Mouse (Mus musculus): ENCODE results near the gene Fam228b. TPM values are rescaled to one million over a fixed set of nuclear protein-coding genes. Genes with fewer than 3 reads are reported as not detected.

Gene Fam228b
- polyA plus RNA-seq, 1 experiment from 2014 or later: 7.7 TPM

GRCm38 (mm10) chr12:4738031-4738576, 31.0 kb downstream of the Fam228b start, which contains the start of gene Fam228a:
Fam228a (minus strand) TSS chr12:4738430.
- Histone ChIP-seq H3K4me2 (no peak within 1 kb of the TSS), H3K27ac (replicated peaks) (no peak within 1 kb of the TSS), H3K4me3 (replicated peaks) (no peak within 1 kb of the TSS), H3K27me3 (replicated peaks) (no peaks in the 10 kb centered on the region), H3K9ac (replicated peaks) (no peak within 1 kb of the TSS), H3K36me3 (no peaks in the 10 kb centered on the region), H3K9me3 (replicated peaks) (no peaks in the 10 kb centered on the region), H3K4me1 (no peaks in the 10 kb centered on the region)
- 85% methylated on average over 18 of the region's 18 CpGs for WGBS
- no peak for ATAC-seq (ENCODE audit: low FRiP score)

GRCm38 (mm10) chr12:4732332-4732731, 36.7 kb downstream of the Fam228b start:
- WGBS: 73% methylated on average over 4 of the region's 4 CpGs
- Histone ChIP-seq H3K4me2 (no peak overlapping the region), H3K4me1 (no peaks in the 10 kb centered on the region), H3K9ac (replicated peaks) (no peak overlapping the region), H3K36me3 (no peaks in the 10 kb centered on the region), H3K27ac (replicated peaks) (no peak overlapping the region), H3K4me3 (replicated peaks) (no peak overlapping the region), H3K27me3 (replicated peaks) (no peaks in the 10 kb centered on the region), H3K9me3 (replicated peaks) (no peaks in the 10 kb centered on the region)
- no peak for ATAC-seq (ENCODE audit: low FRiP score)

GRCm38 (mm10) chr12:4731629-4732028, 37.4 kb downstream of the Fam228b start:
- ATAC-seq (ENCODE audit: low FRiP score): no peak
- no peaks in the 10 kb centered on the region for H3K36me3 ChIP-seq

GRCm38 (mm10) chr12:4729165-4729564, 39.9 kb downstream of the Fam228b start:
- Histone ChIP-seq H3K27ac (replicated peaks) (no peak overlapping the region), H3K9ac (replicated peaks) (no peak overlapping the region), H3K4me2 (no peak overlapping the region), H3K9me3 (replicated peaks) (no peaks in the 10 kb centered on the region), H3K36me3 (no peaks in the 10 kb centered on the region), H3K4me1 (no peaks in the 10 kb centered on the region), H3K27me3 (replicated peaks) (no peaks in the 10 kb centered on the region), H3K4me3 (replicated peaks) (no peak overlapping the region)
- WGBS: 92% methylated on average over 3 of the region's 3 CpGs
- ATAC-seq (ENCODE audit: low FRiP score): no peak

More at GRCm38 (mm10) chr12:4731629-4732028, 37.4 kb downstream of the Fam228b start:
- Histone ChIP-seq H3K9ac (replicated peaks) (no peak overlapping the region), H3K27me3 (replicated peaks) (no peaks in the 10 kb centered on the region), H3K4me3 (replicated peaks) (no peak overlapping the region), H3K4me2 (no peak overlapping the region), H3K4me1 (no peaks in the 10 kb centered on the region), H3K27ac (replicated peaks) (no peak overlapping the region), H3K9me3 (replicated peaks) (no peaks in the 10 kb centered on the region)
- WGBS: 61% methylated on average over 4 of the region's 4 CpGs

GRCm38 (mm10) chr12:4719762-4720754, 49.0 kb downstream of the Fam228b start:
- H3K9ac ChIP-seq (replicated peaks): no peak overlapping the region
- no peaks in the 10 kb centered on the region for H3K4me1 ChIP-seq
- no peaks in the 10 kb centered on the region for H3K27me3 ChIP-seq (replicated peaks)
- no peaks in the 10 kb centered on the region for H3K9me3 ChIP-seq (replicated peaks)
- 80% methylated on average over 17 of the region's 17 CpGs for WGBS
- H3K27ac ChIP-seq (replicated peaks): no peak overlapping the region
- H3K4me3 ChIP-seq (replicated peaks): no peak overlapping the region
- no peaks in the 10 kb centered on the region for H3K36me3 ChIP-seq
- no peak for ATAC-seq (ENCODE audit: low FRiP score)
- no peak overlapping the region for H3K4me2 ChIP-seq

GRCm38 (mm10) chr12:4719066-4719761, 49.9 kb downstream of the Fam228b start:
- Histone ChIP-seq H3K27me3 (replicated peaks) (no peaks in the 10 kb centered on the region), H3K4me3 (replicated peaks) (no peak overlapping the region), H3K9me3 (replicated peaks) (no peaks in the 10 kb centered on the region), H3K9ac (replicated peaks) (no peak overlapping the region), H3K36me3 (no peaks in the 10 kb centered on the region), H3K27ac (replicated peaks) (no peak overlapping the region), H3K4me2 (no peak overlapping the region), H3K4me1 (no peaks in the 10 kb centered on the region)
- ATAC-seq (ENCODE audit: low FRiP score): no peak
- 86% methylated on average over 13 of the region's 13 CpGs for WGBS

GRCm38 (mm10) chr12:4717417-4717816, 51.6 kb downstream of the Fam228b start:
- ATAC-seq (ENCODE audit: low FRiP score): 0 out of 2 replicates have a peak, but pooled peaks have one; percentile 59
- H3K9ac ChIP-seq (replicated peaks): no peak overlapping the region
- no peaks in the 10 kb centered on the region for H3K9me3 ChIP-seq (replicated peaks)
- no peak overlapping the region for H3K4me3 ChIP-seq (replicated peaks)
- H3K4me2 ChIP-seq: no peak overlapping the region
- no peaks in the 10 kb centered on the region for H3K4me1 ChIP-seq
- 9% methylated on average over 7 of the region's 7 CpGs for WGBS
- peaks cover 11% of the 10 kb centered on the region for H3K36me3 ChIP-seq
- no peak overlapping the region for H3K27ac ChIP-seq (replicated peaks)
- no peaks in the 10 kb centered on the region for H3K27me3 ChIP-seq (replicated peaks)

GRCm38 (mm10) chr12:4715606-4716005, 53.5 kb downstream of the Fam228b start:
- 86% methylated on average over 10 of the region's 10 CpGs for WGBS
- no peak for ATAC-seq (ENCODE audit: low FRiP score)
- H3K27me3 ChIP-seq (replicated peaks): no peaks in the 10 kb centered on the region
- peaks cover 19% of the 10 kb centered on the region for H3K36me3 ChIP-seq
- no peak overlapping the region for H3K4me3 ChIP-seq (replicated peaks)
- H3K9ac ChIP-seq (replicated peaks): no peak overlapping the region
- no peaks in the 10 kb centered on the region for H3K9me3 ChIP-seq (replicated peaks)
- no peak overlapping the region for H3K27ac ChIP-seq (replicated peaks)
- H3K4me1 ChIP-seq: no peaks in the 10 kb centered on the region
- no peak overlapping the region for H3K4me2 ChIP-seq

GRCm38 (mm10) chr12:4713361-4713760, 55.7 kb downstream of the Fam228b start:
- Histone ChIP-seq H3K9ac (replicated peaks) (no peak overlapping the region), H3K9me3 (replicated peaks) (no peaks in the 10 kb centered on the region), H3K27ac (replicated peaks) (no peak overlapping the region), H3K4me3 (replicated peaks) (no peak overlapping the region), H3K36me3 (peaks cover 27% of the 10 kb centered on the region), H3K27me3 (replicated peaks) (no peaks in the 10 kb centered on the region), H3K4me2 (no peak overlapping the region), H3K4me1 (no peaks in the 10 kb centered on the region)
- 62% methylated on average over 4 of the region's 4 CpGs for WGBS
- ATAC-seq (ENCODE audit: low FRiP score): no peak

GRCm38 (mm10) chr12:4709926-4710325, 59.1 kb downstream of the Fam228b start:
- peaks cover 38% of the 10 kb centered on the region for H3K36me3 ChIP-seq
- WGBS: 95% methylated on average over 7 of the region's 7 CpGs

GRCm38 (mm10) chr12:4708881-4709604, 60.0 kb downstream of the Fam228b start:
- no peak for ATAC-seq (ENCODE audit: low FRiP score)
- no peak overlapping the region for H3K9ac ChIP-seq (replicated peaks)
- no peak overlapping the region for H3K4me3 ChIP-seq (replicated peaks)
- no peak overlapping the region for H3K27ac ChIP-seq (replicated peaks)
- no peak overlapping the region for H3K4me2 ChIP-seq
- WGBS: 78% methylated on average over 8 of the region's 8 CpGs
- H3K4me1 ChIP-seq: no peaks in the 10 kb centered on the region
- peaks cover 38% of the 10 kb centered on the region for H3K36me3 ChIP-seq
- no peaks in the 10 kb centered on the region for H3K9me3 ChIP-seq (replicated peaks)
- no peaks in the 10 kb centered on the region for H3K27me3 ChIP-seq (replicated peaks)

More at GRCm38 (mm10) chr12:4709926-4710325, 59.1 kb downstream of the Fam228b start:
- H3K9me3 ChIP-seq (replicated peaks): no peaks in the 10 kb centered on the region
- no peaks in the 10 kb centered on the region for H3K4me1 ChIP-seq
- H3K4me2 ChIP-seq: no peak overlapping the region
- no peak for ATAC-seq (ENCODE audit: low FRiP score)
- no peak overlapping the region for H3K4me3 ChIP-seq (replicated peaks)
- no peak overlapping the region for H3K9ac ChIP-seq (replicated peaks)
- H3K27ac ChIP-seq (replicated peaks): no peak overlapping the region
- H3K27me3 ChIP-seq (replicated peaks): no peaks in the 10 kb centered on the region

Measured in neural tube, embryonic 15.5 days (tissue).